Mouse (Mus musculus): ENCODE measurements around the gene Rapgef2. TPM values are rescaled to one million over a fixed set of nuclear protein-coding genes. Genes with fewer than 3 reads are reported as not detected.

The Rapgef2 gene
- polyA plus RNA-seq (2014; fragmentation: Illumina TruSeq; extraction: RNeasy Lipid Tissue Mini Kit (QIAGEN cat#74804)) = 11.5 TPM

DNA sequence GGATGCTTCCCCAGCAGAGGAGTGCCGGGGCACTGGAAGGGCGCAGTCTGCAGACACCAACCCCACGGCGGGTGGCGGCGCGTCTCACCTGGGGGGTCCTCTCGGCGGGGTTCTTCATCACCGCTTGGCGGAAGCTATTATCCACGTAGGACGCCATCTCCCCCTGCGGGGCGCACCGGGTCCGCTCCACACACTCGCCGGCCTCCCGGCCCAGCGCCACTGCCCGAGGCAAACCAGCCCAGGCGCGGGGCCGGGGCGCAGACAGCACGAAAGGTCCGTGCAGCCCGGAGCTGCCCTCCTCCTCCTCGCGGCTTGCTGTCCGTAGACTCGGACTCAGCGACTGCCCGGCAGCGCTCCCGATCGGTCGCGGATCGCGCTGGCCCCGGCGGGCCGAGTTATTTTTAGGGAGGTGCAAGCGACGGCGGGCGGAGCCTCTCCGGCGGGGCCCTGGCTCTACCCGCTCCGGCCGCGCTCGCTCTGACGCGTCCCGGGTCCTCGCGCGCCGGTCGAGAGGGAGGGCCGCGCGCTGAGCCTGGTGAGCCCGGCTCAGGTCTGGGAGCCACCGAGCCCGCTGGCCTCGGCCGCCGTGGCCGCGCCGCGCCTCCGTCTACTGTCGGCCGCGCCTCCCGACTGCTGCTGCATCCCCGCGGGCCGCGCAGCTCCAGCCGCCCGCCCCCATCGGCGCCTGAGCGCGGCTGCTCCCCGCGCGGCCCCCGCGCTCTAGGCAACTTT lies at the start of gene Rapgef2:
TSS of gene Rapgef2 (minus strand) at position 142 of the 732 bp plus-strand sequence.

Other genes starting within 250 kb of the Rapgef2 start
- not detected for gene Gm17359, start 50.1 kb upstream of the Rapgef2 start, polyA plus RNA-seq (2014; fragmentation: Illumina TruSeq; extraction: RNeasy Lipid Tissue Mini Kit (QIAGEN cat#74804))

Data from ovary, adult 10 weeks (tissue).